Mouse (Mus musculus) forebrain, postnatal 0 days (tissue): Measurements from ENCODE around the gene Ago1. TPM values are rescaled to one million over a fixed set of nuclear protein-coding genes. Genes with fewer than 3 reads are reported as not detected.

Experiments used
- ATAC-seq: fragments of 200-750 bp; cut with Nextera tagmentation; 2 replicates; pipeline ENCODE4 v1.8.0; 2017; ENCODE audit warnings: mild to moderate bottlenecking, moderate library complexity
- DNase-seq: peaks from one replicate; pipeline ENCODE4 v3.0.0-alpha.2; 2015
- H3K27ac ChIP-seq: fragments of 300-500 bp; sonication (generic); 2 replicates; pipeline ENCODE4 v1.5.1; 2014; ENCODE audit warnings: low read depth, mild to moderate bottlenecking, antibody characterized with exemption, low read length, moderate library complexity, mixed read lengths
- H3K27me3 ChIP-seq: fragments of 300-500 bp; sonication (generic); 2 replicates; pipeline ENCODE4 v1.6.1; 2014; ENCODE audit warnings: mild to moderate bottlenecking, low read length, mixed read lengths; ENCODE audit not compliant: insufficient read depth
- H3K36me3 ChIP-seq: fragments of 300-500 bp; sonication (generic); 2 replicates; pipeline ENCODE4 v1.6.1; 2014; ENCODE audit warnings: mild to moderate bottlenecking, moderate library complexity; ENCODE audit not compliant: insufficient read depth
- H3K4me1 ChIP-seq: fragments of 300-500 bp; sonication (generic); 2 replicates; pipeline ENCODE4 v1.6.1; 2014; ENCODE audit warnings: antibody characterized with exemption; ENCODE audit not compliant: insufficient read depth
- H3K4me2 ChIP-seq: fragments of 300-500 bp; sonication (generic); 2 replicates; pipeline ENCODE4 v1.6.1; 2014; ENCODE audit warnings: low read depth, mild to moderate bottlenecking, moderate library complexity
- H3K4me3 ChIP-seq: fragments of 300-500 bp; sonication (generic); 2 replicates; pipeline ENCODE4 v1.5.1; 2014; ENCODE audit warnings: low read depth, low read length, mixed read lengths
- H3K9ac ChIP-seq: fragments of 300-500 bp; sonication (generic); 2 replicates; pipeline ENCODE4 v1.6.1; 2014; ENCODE audit warnings: mild to moderate bottlenecking
- H3K9me3 ChIP-seq: fragments of 300-500 bp; sonication (generic); 2 replicates; pipeline ENCODE4 v1.6.1; 2016; ENCODE audit warnings: low read length
- CTCF ChIP-seq: sonication (generic); IDR thresholded peaks from 2 replicates; pipeline ENCODE4 v1.5.1; 2016; ENCODE audit warnings: antibody characterized with exemption, control low read depth, low read depth
- WGBS: fragments of 180-500 bp; shearing (Covaris S2); extraction: QIAGEN DNeasy Blood & Tissue Kit; methylation state at CpG from one replicate; pipeline ENCODE4 v1.1.7; 2014; 5-methylcytosine and 5-hydroxymethylcytosine counted together
- polyA plus RNA-seq: library from polyadenylated mRNA; unstranded; fragments of >200 nt; fragmentation: Nextera tagmentation; extraction: Ambion mirVana; gene quantifications from 2 replicates; pipeline ENCODE4 v1.2.1, GENCODE M21; 2015
- total RNA-seq: library from RNA; depleted of rRNA; stranded (reverse); fragments of >200 nt; gene quantifications from 2 replicates; pipeline ENCODE4 v1.2.3, GENCODE M21; 2014; rRNA removed

Ago1 gene
- total RNA-seq (33.2 and 35.7 TPM in 2 replicates), polyA plus RNA-seq (4.5 and 4.7 TPM in 2 replicates)

GRCm38 (mm10) chr4:126468285-126468901 is at the start of gene Ago1:
TSS of gene Ago1 (minus strand) at chr4:126468583.
- Histone ChIP-seq H3K9ac (peak within 1 kb of the TSS; percentile 97), H3K27me3 (no peaks in the 10 kb centered on the region), H3K4me2 (peak within 1 kb of the TSS; percentile 71), H3K36me3 (no peaks in the 10 kb centered on the region), H3K4me3 (peak within 1 kb of the TSS; percentile 97), H3K4me1 (peaks cover 25% of the 10 kb centered on the region), H3K9me3 (no peaks in the 10 kb centered on the region), H3K27ac (peak within 1 kb of the TSS; percentile 97)
- peak; percentile 99 for TF ChIP-seq CTCF
- DNase-seq (peak; percentile 97), ATAC-seq (peak; percentile 92)
- 2% methylated on average over 54 of the region's 55 CpGs for WGBS

DNA sequence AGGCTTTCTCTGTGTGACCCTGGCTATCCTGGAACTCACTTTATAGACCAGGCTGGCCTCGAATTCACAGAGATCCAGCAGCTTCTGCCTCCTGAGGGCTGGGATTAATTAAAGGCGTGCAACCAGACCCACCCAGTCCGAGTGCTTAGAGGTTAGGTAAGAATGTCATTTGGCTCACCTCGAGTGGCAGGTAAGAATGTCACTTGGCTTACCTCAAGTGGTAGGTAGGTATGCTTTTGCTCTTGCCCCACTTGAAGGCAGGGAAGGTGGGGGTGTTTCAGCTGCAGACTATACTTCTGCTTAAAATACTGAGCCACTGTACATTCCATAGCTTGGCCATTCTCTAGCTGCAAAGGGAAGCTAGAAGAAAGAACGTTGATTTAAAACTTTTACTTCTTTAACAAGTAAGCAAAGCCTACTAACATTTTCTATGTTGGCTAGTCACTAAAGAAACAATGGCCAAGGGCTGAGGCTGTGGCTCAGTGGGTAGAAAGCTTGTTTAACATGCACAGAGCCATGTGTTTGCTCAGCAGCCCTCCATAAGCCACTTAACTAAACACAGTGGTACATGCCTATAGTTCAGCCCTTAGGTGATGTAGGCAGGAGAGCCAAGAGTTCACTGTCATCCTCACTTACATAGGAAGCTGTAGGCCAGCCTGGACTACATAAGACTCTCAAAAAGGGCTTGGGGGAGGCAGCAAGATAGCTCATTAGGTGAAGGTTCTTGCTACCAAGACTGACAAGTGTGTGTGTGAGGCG is 44.1 kb upstream of the Ago1 start:
- ATAC-seq = no peak
- no peak overlapping the region for H3K27ac ChIP-seq
- H3K4me1 ChIP-seq = no peaks in the 10 kb centered on the region
- peaks cover 62% of the 10 kb centered on the region for H3K36me3 ChIP-seq
- no peak overlapping the region for H3K9ac ChIP-seq
- H3K27me3 ChIP-seq = no peaks in the 10 kb centered on the region
- H3K4me3 ChIP-seq = no peak overlapping the region
- WGBS = 86% methylated on average over 6 of the region's 6 CpGs
- no peak for DNase-seq
- no peak for TF ChIP-seq CTCF
- no peaks in the 10 kb centered on the region for H3K9me3 ChIP-seq
- H3K4me2 ChIP-seq = no peak overlapping the region

DNA sequence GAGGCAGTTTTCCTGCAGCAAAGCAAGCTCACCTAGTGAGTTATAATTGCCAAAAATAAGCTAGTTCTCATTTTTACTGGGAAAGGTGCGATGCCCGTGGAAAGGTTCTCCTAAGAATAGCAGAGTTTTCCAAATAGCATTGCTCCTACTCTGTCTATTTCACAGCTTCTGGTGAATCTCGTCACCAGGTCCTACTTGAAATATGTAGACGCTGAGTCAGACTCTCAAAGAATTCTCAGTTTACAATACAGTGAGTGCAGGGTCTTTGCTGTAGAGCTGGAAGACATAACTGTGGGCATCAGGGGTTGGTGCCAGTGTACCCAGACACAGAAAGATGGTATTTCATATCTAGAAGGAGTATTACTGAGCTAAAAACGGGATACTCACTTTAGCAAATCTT is 42.6 kb upstream of the Ago1 start:
- H3K4me3 ChIP-seq = no peak overlapping the region
- 86% methylated on average over 5 of the region's 5 CpGs for WGBS

DNA sequence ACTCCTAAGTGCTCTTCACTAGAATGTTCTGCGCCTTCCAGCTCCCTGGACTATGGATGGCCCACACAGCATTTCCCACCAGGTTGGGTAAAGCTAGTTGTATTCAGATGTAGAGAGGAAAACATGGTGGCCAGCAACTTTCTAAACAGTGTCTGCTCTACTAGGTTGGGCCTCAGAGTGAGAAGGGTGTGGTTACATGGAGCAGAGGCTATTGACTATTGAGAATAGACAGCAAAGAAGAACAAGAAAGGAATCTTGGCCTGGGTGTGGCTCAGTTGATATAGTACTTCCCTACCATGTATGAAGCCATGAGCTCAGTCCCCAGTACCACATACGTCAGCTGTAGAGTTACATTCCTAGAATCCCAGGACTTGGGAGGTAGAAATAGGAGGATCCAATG is 40.7 kb upstream of the Ago1 start:
- DNase-seq (no peak), ATAC-seq (no peak)
- H3K4me2 ChIP-seq = no peak overlapping the region
- no peak overlapping the region for H3K4me3 ChIP-seq
- no peak for TF ChIP-seq CTCF
- no peaks in the 10 kb centered on the region for H3K9me3 ChIP-seq
- H3K9ac ChIP-seq = no peak overlapping the region
- H3K27me3 ChIP-seq = no peaks in the 10 kb centered on the region
- no peak overlapping the region for H3K27ac ChIP-seq
- H3K4me1 ChIP-seq = no peaks in the 10 kb centered on the region
- H3K36me3 ChIP-seq = peaks cover 60% of the 10 kb centered on the region
- 95% methylated on average over 2 of the region's 2 CpGs for WGBS

More for the DNA sequence above, 42.6 kb upstream of the Ago1 start:
- no peak overlapping the region for H3K9ac ChIP-seq
- H3K9me3 ChIP-seq = no peaks in the 10 kb centered on the region
- TF ChIP-seq CTCF = no peak
- ATAC-seq = no peak
- H3K4me1 ChIP-seq = no peaks in the 10 kb centered on the region
- no peak overlapping the region for H3K27ac ChIP-seq
- H3K36me3 ChIP-seq = peaks cover 66% of the 10 kb centered on the region
- no peaks in the 10 kb centered on the region for H3K27me3 ChIP-seq
- DNase-seq = no peak
- no peak overlapping the region for H3K4me2 ChIP-seq

DNA sequence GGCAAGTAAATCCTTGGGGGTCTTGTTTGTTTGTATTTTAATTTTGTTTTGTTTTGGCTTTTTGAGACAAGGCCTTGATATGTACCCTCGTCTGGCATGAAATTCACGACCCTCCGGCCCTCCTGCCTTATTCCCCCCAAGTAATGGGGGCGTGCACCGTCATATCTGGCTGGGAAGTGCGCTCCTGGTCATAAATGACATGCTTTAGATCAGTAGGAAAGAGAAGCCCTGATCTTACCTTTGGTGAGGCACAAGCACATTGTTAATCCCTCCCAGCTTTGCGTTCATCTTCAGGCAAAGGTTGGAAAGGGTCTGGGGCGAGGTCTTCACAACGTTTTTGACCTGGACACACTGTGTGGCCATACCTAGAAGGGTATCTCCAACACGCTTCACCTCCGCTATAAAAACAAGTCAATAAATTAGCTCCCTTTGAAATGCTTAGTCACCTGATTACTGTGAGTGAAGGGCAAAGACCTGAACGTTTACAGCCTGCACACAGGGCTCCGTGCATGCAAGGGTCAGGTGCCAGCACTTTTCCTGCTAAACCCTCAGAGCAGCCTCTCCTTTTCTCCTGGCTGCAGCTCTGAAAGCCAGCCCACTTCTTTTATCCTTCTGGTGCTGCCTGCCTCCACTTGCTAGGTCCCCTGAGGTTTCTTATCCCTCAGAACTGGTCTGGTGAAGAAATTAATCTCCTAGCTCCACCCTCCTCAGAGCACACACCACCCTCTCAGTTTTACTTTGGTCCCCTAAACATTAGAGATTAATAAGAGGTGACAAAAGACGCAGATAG is 39.9 kb upstream of the Ago1 start:
- ATAC-seq = no peak
- H3K4me2 ChIP-seq = no peak overlapping the region
- no peak for DNase-seq
- H3K4me1 ChIP-seq = no peaks in the 10 kb centered on the region
- H3K9me3 ChIP-seq = no peaks in the 10 kb centered on the region
- WGBS = 79% methylated on average over 14 of the region's 14 CpGs
- no peak overlapping the region for H3K27ac ChIP-seq
- peaks cover 63% of the 10 kb centered on the region for H3K36me3 ChIP-seq
- H3K27me3 ChIP-seq = no peaks in the 10 kb centered on the region
- no peak for TF ChIP-seq CTCF
- no peak overlapping the region for H3K4me3 ChIP-seq
- no peak overlapping the region for H3K9ac ChIP-seq

DNA sequence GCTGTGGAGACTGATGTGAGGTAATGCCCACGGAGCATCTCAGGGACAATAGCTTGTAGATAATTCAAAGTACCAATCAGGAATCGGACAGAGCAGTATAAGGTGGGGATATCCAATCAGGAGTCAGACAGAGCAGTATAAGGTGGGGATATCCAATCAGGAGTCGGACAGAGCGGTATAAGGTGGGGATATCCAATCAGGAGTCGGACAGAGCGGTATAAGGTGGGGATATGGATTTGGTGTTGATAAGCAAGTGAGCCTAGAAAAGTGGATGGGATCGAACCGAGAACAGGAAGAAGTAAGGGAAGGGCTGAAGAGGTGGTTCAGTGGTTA is 34.6 kb upstream of the Ago1 start:
- TF ChIP-seq CTCF = no peak
- Histone ChIP-seq H3K4me1 (no peaks in the 10 kb centered on the region), H3K27me3 (no peaks in the 10 kb centered on the region), H3K9ac (no peak overlapping the region), H3K9me3 (no peaks in the 10 kb centered on the region), H3K36me3 (peaks cover 37% of the 10 kb centered on the region), H3K4me3 (no peak overlapping the region), H3K27ac (no peak overlapping the region), H3K4me2 (no peak overlapping the region)
- ATAC-seq (no peak), DNase-seq (no peak)
- WGBS = 57% methylated on average over 8 of the region's 8 CpGs
